Comparison of ENCODE assay signal across 8 mouse cellular contexts in genomic region chr8:120332379-120333229, GRCm38 (mm10).
A peak's percentile ranks its signal among the peaks of the same experiment; 100 is the strongest.
DNase-seq lines count a peak whose midpoint lies in the region; ATAC-seq and TF ChIP-seq lines count a peak whose summit lies in the region.

No protein-coding gene starts in this region.

- no peaks in the 10 kb centered on the region for H3K4me1 ChIP-seq in liver, adult 2 months (ENCODE audit: control insufficient read depth, insufficient read depth, low read length)
- peaks cover 6% of the 10 kb centered on the region; the same call in 1 of the 2 replicates for H3K4me1 ChIP-seq in stomach, postnatal 0 days (replicated peaks; ENCODE audit: control insufficient read depth, insufficient read depth)
- peaks cover 64% of the 10 kb centered on the region for H3K4me1 ChIP-seq in forebrain, embryonic 12.5 days

- peak; percentile 51 for TF ChIP-seq CTCF in gastrocnemius, adult 2 months (IDR thresholded peaks at IDR 0.05)
- peak; percentile 53 for TF ChIP-seq CTCF in liver, adult 2 months (IDR thresholded peaks at IDR 0.05; ENCODE audit: low read depth, low read length)
- peak; percentile 67 for TF ChIP-seq CTCF in stomach, postnatal 0 days (IDR thresholded peaks at IDR 0.05; ENCODE audit: low read depth)

- no peaks in the 10 kb centered on the region; the same call in 1 of the 2 replicates for H3K79me2 ChIP-seq in liver, adult 2 months (ENCODE audit: control insufficient read depth, insufficient read depth, low read length)

- 76% methylated on average over 16 of the region's 16 CpGs for WGBS in liver, adult 2 months
- WGBS in stomach, postnatal 0 days, result 72% methylated on average over 16 of the region's 16 CpGs
- WGBS in forebrain, embryonic 12.5 days, result 74% methylated on average over 16 of the region's 16 CpGs

- no peak for TF ChIP-seq EP300 in stomach, postnatal 0 days (optimal IDR thresholded peaks at IDR 0.05)

- TF ChIP-seq POLR2A in liver, adult 2 months (IDR thresholded peaks at IDR 0.05; ENCODE audit: extremely low read depth, insufficient read depth, low read length), result no peak

- ATAC-seq in stomach, postnatal 0 days (ENCODE audit: low FRiP score, low TSS enrichment), result no peak
- ATAC-seq in forebrain, embryonic 12.5 days (ENCODE audit: low FRiP score), result no peak

- H3K9ac ChIP-seq in liver, adult 2 months (ENCODE audit: low read depth, low read length), result no peak overlapping the region
- no peak overlapping the region for H3K9ac ChIP-seq in stomach, postnatal 0 days (ENCODE audit: low read length)
- no peak overlapping the region for H3K9ac ChIP-seq in forebrain, embryonic 12.5 days

- DNase-seq in gastrocnemius, adult 2 months, result peak; percentile 49
- no peak for DNase-seq in gastrocnemius, postnatal 36 days
- peak; percentile 53 for DNase-seq in 3T3-L1 (ENCODE audit: low read depth, low spot score)
- peak; percentile 84 for DNase-seq in R1 (ENCODE audit: low read depth, low spot score)
- DNase-seq in liver, adult 2 months (ENCODE audit: extremely low read depth, low read depth, low spot score), result no peak
- peak; percentile 52 for DNase-seq in stomach, postnatal 0 days (ENCODE audit: low spot score)
- DNase-seq in T-cell, adult 2 months (ENCODE audit: low spot score), result no peak

- no peak overlapping the region for H3K4me2 ChIP-seq in stomach, postnatal 0 days (replicated peaks; ENCODE audit: low read depth)
- no peak overlapping the region for H3K4me2 ChIP-seq in forebrain, embryonic 12.5 days

- intact Hi-C loops in gastrocnemius, adult 2 months (cut with DNase I), result no loop called here
- intact Hi-C loops in gastrocnemius, postnatal 36 days (cut with DNase I), result no loop called here

- no peak overlapping the region for H3K4me3 ChIP-seq in gastrocnemius, adult 2 months
- no peak overlapping the region for H3K4me3 ChIP-seq in liver, adult 2 months (ENCODE audit: insufficient read depth, low read depth, low read length)
- no peak overlapping the region for H3K4me3 ChIP-seq in stomach, postnatal 0 days (ENCODE audit: low read depth, low read length)
- no peak overlapping the region for H3K4me3 ChIP-seq in forebrain, embryonic 12.5 days (replicated peaks)

- H3K27me3 ChIP-seq in liver, adult 2 months (ENCODE audit: control insufficient read depth, insufficient read depth, low read length), result no peaks in the 10 kb centered on the region
- H3K27me3 ChIP-seq in stomach, postnatal 0 days (ENCODE audit: control insufficient read depth, insufficient read depth, low read length), result no peaks in the 10 kb centered on the region
- peaks cover 23% of the 10 kb centered on the region; the same call in 1 of the 2 replicates for H3K27me3 ChIP-seq in forebrain, embryonic 12.5 days

- no peak overlapping the region for H3K27ac ChIP-seq in gastrocnemius, adult 2 months
- H3K27ac ChIP-seq in liver, adult 2 months (replicated peaks; ENCODE audit: insufficient read depth, low read depth, low read length), result no peak overlapping the region
- H3K27ac ChIP-seq in stomach, postnatal 0 days (replicated peaks), result no peak overlapping the region
- no peak overlapping the region for H3K27ac ChIP-seq in forebrain, embryonic 12.5 days

- no peaks in the 10 kb centered on the region for H3K9me3 ChIP-seq in stomach, postnatal 0 days (ENCODE audit: control insufficient read depth, low read length)
- no peaks in the 10 kb centered on the region for H3K9me3 ChIP-seq in forebrain, embryonic 12.5 days

- no peaks in the 10 kb centered on the region for H3K36me3 ChIP-seq in liver, adult 2 months (ENCODE audit: control insufficient read depth, insufficient read depth, low read length)
- H3K36me3 ChIP-seq in stomach, postnatal 0 days (ENCODE audit: control insufficient read depth, insufficient read depth, low read length), result no peaks in the 10 kb centered on the region
- no peaks in the 10 kb centered on the region for H3K36me3 ChIP-seq in forebrain, embryonic 12.5 days (replicated peaks)

Comparison
In these comparisons a context has a peak if more than half of its experiments do, and no peak if none do; other contexts are left out.
1. DNase-seq: peak in gastrocnemius, adult 2 months (single experiment), 3T3-L1 (single experiment), R1 (single experiment) and stomach, postnatal 0 days (single experiment); none in gastrocnemius, postnatal 36 days (0 of 2), liver, adult 2 months (single experiment) and T-cell, adult 2 months (single experiment).
2. Peak in every context shown above with its lines, with median percentiles within 50 percentile points of each other: CTCF ChIP-seq.